Mouse (Mus musculus) midbrain, embryonic 14.5 days (tissue): ENCODE data around the gene Gucd1. TPM values are rescaled to one million over a fixed set of nuclear protein-coding genes. Genes with fewer than 3 reads are reported as not detected.
"Not testable (repeated sequence)": the region's sequence is repeated elsewhere in the genome, so short reads cannot be mapped to it uniquely, and the experiment has no call there.

ENCODE experiments used
- ATAC-seq: fragments of 200-750 bp; cut with Nextera tagmentation; 2 replicates; pipeline ENCODE4 v1.8.0; 2017; ENCODE audit warnings: moderate number of reproducible peaks, moderate library complexity; ENCODE audit not compliant: low FRiP score, low TSS enrichment
- DNase-seq: peaks from one replicate; pipeline ENCODE4 v3.0.0-alpha.2; 2015
- H3K27ac ChIP-seq: fragments of 300-500 bp; sonication (generic); replicated peaks from 2 replicates; pipeline ENCODE4 v1.5.1; 2014; ENCODE audit warnings: mild to moderate bottlenecking, low read depth, low read length, moderate library complexity
- H3K27me3 ChIP-seq: fragments of 300-500 bp; sonication (generic); 2 replicates; pipeline ENCODE4 v1.6.1; 2014; ENCODE audit warnings: low read length, control low read depth, mixed read lengths; ENCODE audit not compliant: control insufficient read depth, insufficient read depth
- H3K36me3 ChIP-seq: fragments of 300-500 bp; sonication (generic); 2 replicates; pipeline ENCODE4 v1.6.1; 2014; ENCODE audit warnings: low read length, control low read depth; ENCODE audit not compliant: control insufficient read depth, insufficient read depth
- H3K4me1 ChIP-seq: fragments of 300-500 bp; sonication (generic); 2 replicates; pipeline ENCODE4 v1.6.1; 2014; ENCODE audit warnings: mild to moderate bottlenecking, antibody characterized with exemption, low read length, control low read depth; ENCODE audit not compliant: control insufficient read depth, insufficient read depth
- H3K4me2 ChIP-seq: fragments of 300-500 bp; sonication (generic); 2 replicates; pipeline ENCODE4 v1.6.1; 2014; ENCODE audit warnings: mild to moderate bottlenecking, low read length, moderate library complexity
- H3K4me3 ChIP-seq: fragments of 300-500 bp; sonication (generic); replicated peaks from 2 replicates; pipeline ENCODE4 v1.5.1; 2014; ENCODE audit warnings: low read depth, low read length
- H3K9ac ChIP-seq: fragments of 300-500 bp; sonication (generic); replicated peaks from 2 replicates; pipeline ENCODE4 v1.6.1; 2014; ENCODE audit warnings: mild to moderate bottlenecking, low read length, moderate library complexity
- H3K9me3 ChIP-seq: fragments of 300-500 bp; sonication (generic); 2 replicates; pipeline ENCODE4 v1.6.1; 2016; ENCODE audit warnings: low read length, control low read depth, mixed read lengths; ENCODE audit not compliant: control insufficient read depth
- WGBS: fragments of 180-500 bp; shearing (Covaris S2); extraction: QIAGEN DNeasy Blood & Tissue Kit; methylation state at CpG from one replicate; pipeline ENCODE4 v1.1.7; 2014; 5-methylcytosine and 5-hydroxymethylcytosine counted together
- polyA plus RNA-seq: library from polyadenylated mRNA; unstranded; fragments of >200 nt; fragmentation: Nextera tagmentation; extraction: Ambion mirVana; gene quantifications from 2 replicates; pipeline ENCODE4 v1.2.1, GENCODE M21; 2014

Gucd1 gene
- polyA plus RNA-seq, 1 experiment from 2014 or later, result 31.5 TPM

DNA sequence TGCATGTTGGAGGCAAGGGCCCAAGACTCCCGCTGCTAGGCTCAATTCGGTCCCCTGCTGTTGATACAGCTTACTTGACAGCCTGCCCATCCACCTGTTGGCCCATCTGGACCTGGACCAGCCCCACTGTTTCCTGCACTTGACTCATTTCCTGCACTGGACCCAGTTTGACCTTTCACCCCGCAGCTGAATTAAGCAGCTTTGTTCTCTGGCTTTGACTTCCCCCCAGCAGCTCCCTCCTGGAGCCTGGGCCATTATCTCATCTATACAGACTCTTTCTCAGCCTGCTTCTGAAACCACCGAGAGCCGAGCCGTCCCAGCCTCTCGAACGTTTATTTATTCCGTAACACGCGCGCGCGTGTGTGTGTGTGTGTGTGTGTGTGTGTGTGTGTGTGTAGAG, 120.8 kb downstream of the Gucd1 start:
- Histone ChIP-seq H3K4me3 (no peak overlapping the region), H3K4me1 (no peaks in the 10 kb centered on the region), H3K36me3 (no peaks in the 10 kb centered on the region), H3K9ac (no peak overlapping the region), H3K4me2 (no peak overlapping the region), H3K27ac (no peak overlapping the region), H3K9me3 (no peaks in the 10 kb centered on the region), H3K27me3 (no peaks in the 10 kb centered on the region)
- WGBS, result 38% methylated on average over 14 of the region's 14 CpGs
- ATAC-seq (no peak), DNase-seq (peak; percentile 40)

DNA sequence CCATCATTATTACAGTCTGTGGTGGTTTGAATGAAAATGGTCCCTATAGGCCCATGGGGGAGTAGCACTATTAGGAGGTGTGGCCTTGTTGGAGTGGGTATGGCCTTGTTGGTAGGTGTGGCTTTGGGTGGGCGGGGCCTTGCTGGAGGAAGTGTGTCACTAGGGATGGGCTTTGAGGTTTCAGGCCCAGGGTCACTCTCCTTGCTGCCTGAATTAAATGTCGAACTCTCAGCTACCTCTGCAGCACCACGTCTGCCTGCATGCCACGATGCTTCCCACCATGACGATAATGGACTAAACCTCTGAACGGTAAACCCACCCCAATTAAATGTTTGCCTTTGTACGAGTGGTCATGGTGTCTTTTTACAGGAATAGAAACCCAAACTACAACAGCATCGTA, 123.0 kb downstream of the Gucd1 start:
- ATAC-seq, result no peak
- Histone ChIP-seq H3K4me2 (no peak overlapping the region), H3K4me1 (no peaks in the 10 kb centered on the region), H3K27me3 (no peaks in the 10 kb centered on the region), H3K9me3 (no peaks in the 10 kb centered on the region), H3K36me3 (no peaks in the 10 kb centered on the region), H3K27ac (no peak overlapping the region), H3K9ac (no peak overlapping the region), H3K4me3 (no peak overlapping the region)
- DNase-seq, result no peak
- 89% methylated on average over 8 of the region's 8 CpGs for WGBS

DNA sequence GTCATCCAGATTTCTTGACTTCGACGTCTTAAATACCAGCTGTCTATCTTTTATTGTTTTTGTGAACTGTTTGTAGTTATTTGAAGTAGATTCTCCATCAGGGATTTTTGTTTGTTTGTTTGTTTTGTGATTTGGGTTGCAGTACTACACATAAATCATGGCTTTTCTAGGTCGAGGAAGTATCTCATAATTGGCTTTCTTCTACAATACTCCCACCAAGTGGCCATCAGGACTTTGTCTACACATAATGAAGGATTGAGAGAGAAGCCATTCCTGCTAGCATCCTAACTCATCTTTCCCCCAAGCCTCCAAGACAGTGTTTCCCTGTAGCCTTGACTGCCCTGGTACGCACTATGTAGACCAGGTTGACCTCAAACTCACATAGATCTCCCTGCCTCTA, 126.9 kb downstream of the Gucd1 start:
- Histone ChIP-seq H3K36me3 (no peaks in the 10 kb centered on the region), H3K4me3 (no peak overlapping the region), H3K4me1 (no peaks in the 10 kb centered on the region), H3K9ac (no peak overlapping the region), H3K9me3 (no peaks in the 10 kb centered on the region), H3K27ac (no peak overlapping the region), H3K27me3 (no peaks in the 10 kb centered on the region), H3K4me2 (no peak overlapping the region)
- DNase-seq (no peak), ATAC-seq (no peak)
- 93% methylated on average over 4 of the region's 4 CpGs for WGBS

DNA sequence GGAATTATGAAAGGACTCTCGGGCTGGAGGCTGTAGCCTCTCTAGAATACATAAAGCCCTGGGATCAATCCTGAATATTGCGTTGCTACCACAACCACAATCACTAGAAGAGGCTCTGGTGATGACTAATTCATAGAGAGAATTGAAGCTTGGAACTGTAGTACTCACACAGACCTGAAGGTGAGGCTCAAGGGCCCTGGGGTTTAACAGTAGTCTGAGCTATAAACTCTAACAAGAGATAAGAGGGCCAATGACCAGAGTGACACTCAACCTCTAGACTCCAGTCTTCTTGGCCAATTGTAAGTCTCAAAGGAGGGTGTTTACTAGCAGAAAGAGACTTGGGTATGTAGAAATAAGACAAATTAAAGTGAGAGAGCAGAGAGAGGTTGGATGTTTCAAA, 127.6 kb downstream of the Gucd1 start:
- Histone ChIP-seq H3K9me3 (no peaks in the 10 kb centered on the region), H3K27me3 (no peaks in the 10 kb centered on the region), H3K9ac (no peak overlapping the region), H3K27ac (no peak overlapping the region), H3K36me3 (no peaks in the 10 kb centered on the region), H3K4me2 (no peak overlapping the region), H3K4me1 (no peaks in the 10 kb centered on the region), H3K4me3 (no peak overlapping the region)
- ATAC-seq, result no peak
- DNase-seq, result no peak
- WGBS, result 80% methylated on average over 2 of the region's 2 CpGs

DNA sequence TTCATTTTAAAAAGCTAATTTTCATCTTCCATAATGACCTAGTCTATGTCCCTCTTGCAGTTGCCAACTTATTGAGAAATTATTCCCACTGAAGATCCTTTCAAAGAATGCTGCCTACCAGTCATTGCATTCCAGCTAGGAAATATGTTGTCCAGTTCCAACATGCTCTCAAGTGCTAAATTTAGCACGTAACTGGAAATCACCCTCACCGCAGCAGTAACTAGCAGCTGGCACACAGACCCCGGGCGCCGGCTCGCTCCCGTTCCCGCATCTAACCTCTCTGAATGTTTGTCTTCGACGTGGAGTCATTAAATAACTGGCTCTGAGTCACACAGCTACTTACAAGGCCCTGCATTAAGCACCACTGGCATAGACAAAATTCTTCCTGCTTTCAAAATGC, 139.1 kb downstream of the Gucd1 start:
- ATAC-seq (no peak), DNase-seq (no peak)
- WGBS, result 94% methylated on average over 10 of the region's 10 CpGs
- H3K27ac ChIP-seq, result no peak overlapping the region
- H3K9ac ChIP-seq, result no peak overlapping the region
- H3K4me2 ChIP-seq, result no peak overlapping the region
- H3K4me3 ChIP-seq, result no peak overlapping the region
- no peaks in the 10 kb centered on the region for H3K9me3 ChIP-seq
- H3K27me3 ChIP-seq, result no peaks in the 10 kb centered on the region
- no peaks in the 10 kb centered on the region for H3K4me1 ChIP-seq
- H3K36me3 ChIP-seq, result no peaks in the 10 kb centered on the region

DNA sequence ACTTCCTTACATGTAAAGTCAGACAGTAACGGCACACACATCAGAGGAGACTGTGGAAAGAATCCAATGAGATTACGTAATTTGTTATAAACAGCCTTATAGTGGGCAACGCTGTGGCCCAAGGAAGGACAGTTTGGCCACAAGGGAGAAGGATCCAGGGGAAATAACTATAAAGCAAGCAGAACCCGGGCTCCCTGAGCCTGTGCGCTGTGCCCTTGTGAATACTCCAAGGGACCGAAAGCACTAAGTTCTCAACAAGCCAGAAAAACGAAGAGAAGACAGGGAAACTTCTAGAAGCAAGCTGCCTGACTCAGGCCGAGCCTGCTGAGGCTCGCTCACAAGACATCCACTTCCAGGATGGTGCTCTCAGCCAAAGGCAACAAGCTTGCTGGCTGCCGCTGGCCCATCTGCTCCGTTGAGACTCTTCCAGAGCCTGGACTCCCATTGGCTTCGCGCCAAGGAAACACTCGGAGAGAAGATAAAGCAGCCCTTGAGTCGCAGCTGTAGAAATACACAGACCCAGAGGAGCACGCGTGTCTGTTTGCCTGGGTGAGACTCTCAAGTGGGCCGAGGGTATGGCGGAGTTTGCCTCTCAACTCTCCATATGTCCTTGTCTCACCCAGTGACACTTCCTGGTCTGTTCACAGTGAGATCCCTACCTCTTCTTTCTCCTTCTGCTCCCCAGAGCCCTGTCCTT, 144.0 kb downstream of the Gucd1 start:
- DNase-seq, H3K4me2 ChIP-seq, H3K27me3 ChIP-seq, H3K4me3 ChIP-seq, H3K27ac ChIP-seq, ATAC-seq, H3K36me3 ChIP-seq, H3K4me1 ChIP-seq, H3K9me3 ChIP-seq, H3K9ac ChIP-seq: not testable (repeated sequence)
- 93% methylated on average over 13 of the region's 19 CpGs for WGBS

DNA sequence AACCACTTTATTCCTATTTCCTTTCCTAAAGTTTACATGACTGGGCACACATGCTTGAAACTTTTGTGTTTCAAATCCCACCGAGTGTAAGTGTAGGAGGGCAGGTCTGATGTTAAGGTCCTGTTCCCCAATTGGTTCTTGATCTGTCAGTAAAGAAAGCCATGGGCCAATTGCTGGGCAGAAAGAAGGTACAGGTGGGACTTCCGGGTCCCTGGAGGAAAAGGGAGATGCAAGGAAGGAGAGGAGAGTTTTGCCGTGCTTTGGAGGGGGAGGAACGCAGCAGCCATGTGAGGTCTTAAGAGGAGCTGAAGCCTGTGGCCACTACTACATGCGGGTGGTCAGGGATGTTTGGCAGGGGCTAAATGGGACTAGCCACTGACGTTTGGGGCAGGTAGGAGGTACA, 152.5 kb downstream of the Gucd1 start:
- Histone ChIP-seq H3K36me3 (no peaks in the 10 kb centered on the region), H3K9me3 (no peaks in the 10 kb centered on the region), H3K27me3 (no peaks in the 10 kb centered on the region), H3K4me2 (no peak overlapping the region), H3K4me3 (no peak overlapping the region), H3K27ac (no peak overlapping the region), H3K4me1 (0 out of 2 replicates have a peak, but pooled peaks cover 4% of the 10 kb centered on the region), H3K9ac (no peak overlapping the region)
- 52% methylated on average over 6 of the region's 6 CpGs for WGBS
- DNase-seq (no peak), ATAC-seq (no peak)

DNA sequence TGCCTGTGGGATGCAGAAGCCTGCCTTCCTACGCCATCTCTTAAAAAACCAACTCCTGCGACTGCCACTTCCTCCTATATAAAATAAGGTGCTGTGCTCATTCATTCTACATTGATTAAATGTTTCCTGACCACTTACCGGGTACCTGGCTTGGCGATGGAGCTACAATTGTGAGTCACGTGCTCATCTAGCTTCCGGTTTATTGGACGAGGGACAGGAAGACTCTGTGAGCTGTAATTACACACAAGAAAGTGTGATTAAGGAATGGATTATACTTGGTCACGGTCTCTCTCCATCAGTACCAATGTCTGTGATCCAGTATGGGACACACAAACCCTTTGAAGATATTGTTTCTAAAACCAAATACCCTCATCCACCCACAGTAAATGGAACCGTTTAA, 153.0 kb downstream of the Gucd1 start:
- Histone ChIP-seq H3K4me2 (no peak overlapping the region), H3K9ac (no peak overlapping the region), H3K4me3 (no peak overlapping the region), H3K4me1 (0 out of 2 replicates have a peak, but pooled peaks cover 4% of the 10 kb centered on the region), H3K36me3 (no peaks in the 10 kb centered on the region), H3K9me3 (no peaks in the 10 kb centered on the region), H3K27me3 (no peaks in the 10 kb centered on the region), H3K27ac (no peak overlapping the region)
- ATAC-seq, result no peak; the same call in 1 of the 2 replicates
- DNase-seq, result no peak
- WGBS, result 80% methylated on average over 9 of the region's 9 CpGs

DNA sequence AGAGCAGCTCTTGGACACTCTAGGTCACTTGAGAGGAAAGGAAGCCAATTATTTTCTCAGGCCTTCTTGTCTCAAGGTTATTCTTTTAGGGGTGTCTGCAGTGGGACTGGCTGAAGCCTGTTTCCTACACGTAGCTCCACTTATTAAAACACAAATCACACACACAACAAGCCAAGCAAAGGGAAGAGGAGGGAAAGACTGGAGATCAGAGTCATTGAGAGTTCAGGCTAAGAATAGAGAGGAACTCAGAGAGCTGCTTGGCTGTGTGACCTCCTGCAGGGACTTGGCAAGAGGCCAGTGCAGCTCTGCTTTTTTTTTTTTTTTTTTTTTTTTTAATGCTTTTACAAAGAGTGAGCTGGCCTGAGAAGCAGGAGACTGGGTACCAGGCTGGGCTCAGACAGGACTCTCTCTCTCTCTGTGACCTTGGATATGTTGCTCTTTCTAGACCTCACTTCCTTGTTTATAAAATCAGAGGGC, 153.5 kb downstream of the Gucd1 start:
- not testable (repeated sequence) for H3K4me2 ChIP-seq, H3K27me3 ChIP-seq, H3K9ac ChIP-seq, H3K36me3 ChIP-seq, H3K4me3 ChIP-seq, H3K4me1 ChIP-seq, H3K9me3 ChIP-seq
- peak overlapping the region; percentile 32; the same call in 1 of the 2 replicates for H3K27ac ChIP-seq
- peak; percentile 72 for DNase-seq
- 7% methylated on average over 1 of the region's 1 CpGs for WGBS
- ATAC-seq, result peak; percentile 70; the same call in 1 of the 2 replicates
